Mouse (Mus musculus): ENCODE results near the gene Gtpbp3. TPM values are rescaled to one million over a fixed set of nuclear protein-coding genes. Genes with fewer than 3 reads are reported as not detected.
"Not testable (repeated sequence)": the region's sequence is repeated elsewhere in the genome, so short reads cannot be mapped to it uniquely, and the experiment has no call there.

Gtpbp3 gene
- polyA plus RNA-seq, 1 experiment from 2014 or later: 6.2 TPM

GRCm38 (mm10) chr8:71511644-71512043, 23.7 kb downstream of the Gtpbp3 start, which contains the start of gene Plvap:
Plvap (minus strand) TSS chr8:71511752.
- Histone ChIP-seq H3K36me3 (ENCODE audit: control insufficient read depth, insufficient read depth, low read length) (no peaks in the 10 kb centered on the region), H3K9ac (ENCODE audit: low read length) (no peak within 1 kb of the TSS), H3K9me3 (ENCODE audit: control insufficient read depth, low read length) (no peaks in the 10 kb centered on the region), H3K27ac (ENCODE audit: low read depth) (no peak within 1 kb of the TSS), H3K27me3 (replicated peaks; ENCODE audit: control insufficient read depth, insufficient read depth, low read length) (peaks cover 26% of the 10 kb centered on the region), H3K4me2 (ENCODE audit: low read length) (no peak within 1 kb of the TSS; the same call in 1 of the 2 replicates), H3K4me3 (ENCODE audit: low read depth, low read length) (peak within 1 kb of the TSS; percentile 13; the same call in 1 of the 2 replicates), H3K4me1 (replicated peaks; ENCODE audit: control insufficient read depth, insufficient read depth, low read length) (no peaks in the 10 kb centered on the region)
- 20% methylated on average over 14 of the region's 14 CpGs for WGBS
- no peak for DNase-seq (ENCODE audit: low spot score)
- no peak for ATAC-seq (replicated peaks; ENCODE audit: low FRiP score, low TSS enrichment, low read depth)

DNA sequence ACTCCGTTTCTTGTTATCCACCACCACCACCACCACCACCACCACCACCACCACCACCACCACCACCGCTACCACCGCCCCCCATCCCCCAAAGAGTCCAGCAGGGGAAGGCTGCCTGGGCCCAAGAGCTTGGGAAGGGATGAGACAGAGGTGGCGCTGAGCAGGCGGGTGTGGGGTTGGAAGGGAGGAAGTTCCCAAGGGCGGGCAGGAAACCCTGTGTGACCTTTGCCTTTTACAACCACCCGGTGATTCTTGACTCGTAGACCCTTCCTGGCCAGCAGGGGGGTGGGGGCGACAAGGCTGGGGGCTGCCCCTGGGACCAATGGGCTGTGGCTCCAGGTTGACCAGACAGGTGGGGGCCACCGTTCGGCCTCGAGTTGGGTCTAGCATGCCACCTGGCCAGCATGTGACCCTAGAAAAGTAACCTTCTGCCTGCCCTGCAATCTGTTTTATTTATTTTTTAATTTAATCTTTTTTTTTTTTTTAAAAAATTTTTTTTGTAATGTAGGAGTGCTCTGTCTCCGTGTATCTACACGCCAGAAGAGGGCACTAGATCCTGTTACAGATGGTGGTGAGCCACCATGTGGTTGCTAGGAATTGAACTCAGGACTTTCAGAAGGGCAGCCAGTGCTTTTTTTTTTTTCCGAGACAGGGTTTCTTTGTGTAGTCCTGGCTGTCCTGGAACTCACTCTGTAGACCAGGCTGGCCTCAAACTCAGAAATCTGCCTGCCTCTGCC, 25.3 kb downstream of the Gtpbp3 start:
- Histone ChIP-seq H3K27ac (ENCODE audit: low read depth) (no peak overlapping the region), H3K9ac (ENCODE audit: low read length) (no peak overlapping the region), H3K4me1 (replicated peaks; ENCODE audit: control insufficient read depth, insufficient read depth, low read length) (no peaks in the 10 kb centered on the region), H3K9me3 (ENCODE audit: control insufficient read depth, low read length) (no peaks in the 10 kb centered on the region), H3K4me3 (ENCODE audit: low read depth, low read length) (no peak overlapping the region), H3K27me3 (replicated peaks; ENCODE audit: control insufficient read depth, insufficient read depth, low read length) (peaks cover 12% of the 10 kb centered on the region), H3K36me3 (ENCODE audit: control insufficient read depth, insufficient read depth, low read length) (no peaks in the 10 kb centered on the region), H3K4me2 (ENCODE audit: low read length) (no peak overlapping the region)
- ATAC-seq (replicated peaks; ENCODE audit: low FRiP score, low TSS enrichment, low read depth) (no peak), DNase-seq (ENCODE audit: low spot score) (no peak)
- 66% methylated on average over 15 of the region's 15 CpGs for WGBS

DNA sequence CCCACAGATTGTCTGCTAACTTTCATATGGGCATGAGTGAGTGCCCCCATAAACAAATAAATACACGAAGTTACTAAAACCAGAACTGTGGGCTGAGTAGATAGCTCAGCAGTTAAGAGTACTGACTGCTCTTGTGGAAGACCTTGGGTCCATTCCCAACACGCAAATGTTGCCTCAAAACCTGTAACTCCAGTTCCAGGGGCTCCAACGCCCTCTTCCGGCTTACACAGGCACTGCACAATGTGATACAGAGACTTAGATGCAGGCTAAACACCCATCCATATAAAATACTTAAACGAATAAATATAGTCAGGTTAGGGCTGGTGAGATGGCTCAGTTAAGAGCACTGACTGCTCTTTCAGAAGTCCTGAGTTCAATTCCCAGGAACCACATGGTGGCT, 27.1 kb downstream of the Gtpbp3 start:
- H3K27me3 ChIP-seq (replicated peaks; ENCODE audit: control insufficient read depth, insufficient read depth, low read length): no peaks in the 10 kb centered on the region
- no peaks in the 10 kb centered on the region for H3K9me3 ChIP-seq (ENCODE audit: control insufficient read depth, low read length)
- no peak overlapping the region for H3K4me2 ChIP-seq (ENCODE audit: low read length)
- H3K36me3 ChIP-seq (ENCODE audit: control insufficient read depth, insufficient read depth, low read length): no peaks in the 10 kb centered on the region
- no peak overlapping the region for H3K4me3 ChIP-seq (ENCODE audit: low read depth, low read length)
- H3K4me1 ChIP-seq (replicated peaks; ENCODE audit: control insufficient read depth, insufficient read depth, low read length): no peaks in the 10 kb centered on the region
- DNase-seq (ENCODE audit: low spot score) (no peak), ATAC-seq (replicated peaks; ENCODE audit: low FRiP score, low TSS enrichment, low read depth) (no peak)
- 68% methylated on average over 5 of the region's 5 CpGs for WGBS
- no peak overlapping the region for H3K27ac ChIP-seq (ENCODE audit: low read depth)
- no peak overlapping the region for H3K9ac ChIP-seq (ENCODE audit: low read length)

DNA sequence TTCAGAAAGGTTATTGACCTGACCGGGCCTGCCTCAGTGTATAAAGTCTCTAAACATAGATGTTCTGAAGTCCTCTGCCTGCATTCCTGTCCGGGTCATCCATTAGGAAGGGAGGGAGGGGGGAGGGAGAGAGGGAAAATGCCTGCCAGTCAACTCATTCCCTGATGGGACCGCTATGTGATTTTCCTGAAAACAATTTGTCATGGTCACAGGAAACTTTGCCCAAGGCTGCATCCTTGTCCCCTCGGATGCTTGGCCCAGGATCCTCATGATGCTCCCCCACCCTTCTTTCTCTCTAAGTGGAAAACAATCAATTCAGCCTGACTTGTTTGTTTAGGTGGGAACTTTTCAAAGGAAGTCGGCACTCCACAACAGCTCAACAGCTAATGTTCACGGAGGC, 28.9 kb downstream of the Gtpbp3 start:
- H3K4me3 ChIP-seq (ENCODE audit: low read depth, low read length): no peak overlapping the region
- H3K4me2 ChIP-seq (ENCODE audit: low read length): no peak overlapping the region
- 6% methylated on average over 6 of the region's 6 CpGs for WGBS
- no peaks in the 10 kb centered on the region for H3K36me3 ChIP-seq (ENCODE audit: control insufficient read depth, insufficient read depth, low read length)
- H3K27ac ChIP-seq (ENCODE audit: low read depth): no peak overlapping the region
- 0 out of 2 replicates have a peak, but pooled peaks cover 2% of the 10 kb centered on the region for H3K27me3 ChIP-seq (replicated peaks; ENCODE audit: control insufficient read depth, insufficient read depth, low read length)
- no peak for ATAC-seq (replicated peaks; ENCODE audit: low FRiP score, low TSS enrichment, low read depth)
- no peak overlapping the region for H3K9ac ChIP-seq (ENCODE audit: low read length)
- H3K9me3 ChIP-seq (ENCODE audit: control insufficient read depth, low read length): no peaks in the 10 kb centered on the region
- H3K4me1 ChIP-seq (replicated peaks; ENCODE audit: control insufficient read depth, insufficient read depth, low read length): 0 out of 2 replicates have a peak, but pooled peaks cover 4% of the 10 kb centered on the region
- no peak for DNase-seq (ENCODE audit: low spot score)

- not testable (repeated sequence) for H3K27ac ChIP-seq (ENCODE audit: low read depth); ATAC-seq (replicated peaks; ENCODE audit: low FRiP score, low TSS enrichment, low read depth); H3K4me1 ChIP-seq (replicated peaks; ENCODE audit: control insufficient read depth, insufficient read depth, low read length); H3K27me3 ChIP-seq (replicated peaks; ENCODE audit: control insufficient read depth, insufficient read depth, low read length); H3K4me2 ChIP-seq (ENCODE audit: low read length); H3K9me3 ChIP-seq (ENCODE audit: control insufficient read depth, low read length); H3K36me3 ChIP-seq (ENCODE audit: control insufficient read depth, insufficient read depth, low read length); H3K4me3 ChIP-seq (ENCODE audit: low read depth, low read length); H3K9ac ChIP-seq (ENCODE audit: low read length)
- DNase-seq (ENCODE audit: low spot score): peak; percentile 82
- WGBS: 46% methylated on average over 8 of the region's 10 CpGs
These were observed 31.3 kb downstream of the Gtpbp3 start for GRCm38 (mm10) chr8:71519037-71519825.

GRCm38 (mm10) chr8:71521634-71522033, 33.7 kb downstream of the Gtpbp3 start:
- Histone ChIP-seq H3K4me2 (ENCODE audit: low read length) (no peak overlapping the region; the same call in 1 of the 2 replicates), H3K36me3 (ENCODE audit: control insufficient read depth, insufficient read depth, low read length) (no peaks in the 10 kb centered on the region), H3K9me3 (ENCODE audit: control insufficient read depth, low read length) (no peaks in the 10 kb centered on the region), H3K27ac (ENCODE audit: low read depth) (no peak overlapping the region), H3K27me3 (replicated peaks; ENCODE audit: control insufficient read depth, insufficient read depth, low read length) (peaks cover 25% of the 10 kb centered on the region), H3K4me3 (ENCODE audit: low read depth, low read length) (no peak overlapping the region), H3K9ac (ENCODE audit: low read length) (no peak overlapping the region), H3K4me1 (replicated peaks; ENCODE audit: control insufficient read depth, insufficient read depth, low read length) (0 out of 2 replicates have a peak, but pooled peaks cover 8% of the 10 kb centered on the region)
- ATAC-seq (replicated peaks; ENCODE audit: low FRiP score, low TSS enrichment, low read depth): peak; percentile 73
- peak; percentile 97 for DNase-seq (ENCODE audit: low spot score)
- WGBS: 5% methylated on average over 17 of the region's 17 CpGs

- Histone ChIP-seq H3K4me3 (ENCODE audit: low read depth, low read length) (peak within 1 kb of the TSS; percentile 15; the same call in 1 of the 2 replicates), H3K9me3 (ENCODE audit: control insufficient read depth, low read length) (no peaks in the 10 kb centered on the region), H3K27ac (ENCODE audit: low read depth) (peak within 1 kb of the TSS; percentile 3; the same call in 1 of the 2 replicates), H3K4me1 (replicated peaks; ENCODE audit: control insufficient read depth, insufficient read depth, low read length) (0 out of 2 replicates have a peak, but pooled peaks cover 8% of the 10 kb centered on the region), H3K27me3 (replicated peaks; ENCODE audit: control insufficient read depth, insufficient read depth, low read length) (peaks cover 29% of the 10 kb centered on the region), H3K9ac (ENCODE audit: low read length) (no peak within 1 kb of the TSS), H3K4me2 (ENCODE audit: low read length) (peak within 1 kb of the TSS; percentile 33), H3K36me3 (ENCODE audit: control insufficient read depth, insufficient read depth, low read length) (no peaks in the 10 kb centered on the region)
- WGBS: 12% methylated on average over 44 of the region's 46 CpGs
- ATAC-seq (replicated peaks; ENCODE audit: low FRiP score, low TSS enrichment, low read depth) (no peak), DNase-seq (ENCODE audit: low spot score) (no peak)
These were observed 37.5 kb downstream of the Gtpbp3 start, which contains the start of gene Ccdc194 for GRCm38 (mm10) chr8:71525226-71526050. Ccdc194 (minus strand) TSS chr8:71525711.

GRCm38 (mm10) chr8:71526272-71526671, 38.4 kb downstream of the Gtpbp3 start:
- DNase-seq (ENCODE audit: low spot score) (no peak), ATAC-seq (replicated peaks; ENCODE audit: low FRiP score, low TSS enrichment, low read depth) (no peak)
- Histone ChIP-seq H3K9me3 (ENCODE audit: control insufficient read depth, low read length) (no peaks in the 10 kb centered on the region), H3K4me3 (ENCODE audit: low read depth, low read length) (no peak overlapping the region), H3K36me3 (ENCODE audit: control insufficient read depth, insufficient read depth, low read length) (no peaks in the 10 kb centered on the region), H3K4me2 (ENCODE audit: low read length) (no peak overlapping the region), H3K27ac (ENCODE audit: low read depth) (peak overlapping the region; percentile 3; the same call in 1 of the 2 replicates), H3K4me1 (replicated peaks; ENCODE audit: control insufficient read depth, insufficient read depth, low read length) (0 out of 2 replicates have a peak, but pooled peaks cover 7% of the 10 kb centered on the region), H3K27me3 (replicated peaks; ENCODE audit: control insufficient read depth, insufficient read depth, low read length) (peaks cover 27% of the 10 kb centered on the region), H3K9ac (ENCODE audit: low read length) (no peak overlapping the region)
- WGBS: 15% methylated on average over 6 of the region's 6 CpGs
